Mouse (Mus musculus): ENCODE results near the gene Alox5.

Gene Alox5

DNA sequence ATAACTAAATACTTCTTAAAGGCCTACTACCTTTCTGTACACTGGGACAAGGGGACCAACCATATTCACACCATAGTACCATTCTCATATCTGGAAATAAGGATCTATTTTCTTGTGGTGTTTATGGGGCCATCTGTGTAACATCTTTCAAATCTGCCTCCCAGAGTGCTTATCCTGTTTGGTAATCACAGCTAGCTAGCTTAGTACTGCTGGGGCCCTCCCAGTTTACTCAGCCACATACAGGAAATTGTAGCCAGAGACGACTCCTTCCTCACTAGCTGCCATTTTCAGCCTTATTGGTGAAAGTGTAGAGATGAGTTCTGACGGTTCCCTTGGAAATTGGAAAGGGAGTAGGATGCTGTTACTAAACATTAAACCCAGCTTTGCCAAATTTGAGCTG is 79.4 kb downstream of the Alox5 start:
- no peak for DNase-seq

DNA sequence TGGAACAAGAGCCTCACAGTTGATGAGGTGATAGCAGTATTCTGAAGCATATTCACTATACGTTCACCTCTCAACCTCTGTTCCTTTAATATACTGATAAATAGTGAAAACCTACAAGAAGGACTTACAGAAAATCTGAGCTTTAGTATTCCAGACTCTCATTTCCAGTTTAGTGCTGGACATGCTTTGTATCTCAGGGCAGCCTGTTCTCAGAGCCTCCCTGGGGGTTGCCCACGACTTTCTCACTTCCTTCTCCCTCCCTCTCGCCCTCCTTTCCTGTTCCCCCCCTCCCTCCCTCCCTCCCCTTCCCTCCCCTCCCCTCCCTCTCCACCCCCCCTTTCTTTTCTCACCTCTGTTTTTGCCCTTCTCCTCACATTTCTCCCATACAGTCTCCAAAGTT is 80.8 kb downstream of the Alox5 start:
- DNase-seq = no peak

DNA sequence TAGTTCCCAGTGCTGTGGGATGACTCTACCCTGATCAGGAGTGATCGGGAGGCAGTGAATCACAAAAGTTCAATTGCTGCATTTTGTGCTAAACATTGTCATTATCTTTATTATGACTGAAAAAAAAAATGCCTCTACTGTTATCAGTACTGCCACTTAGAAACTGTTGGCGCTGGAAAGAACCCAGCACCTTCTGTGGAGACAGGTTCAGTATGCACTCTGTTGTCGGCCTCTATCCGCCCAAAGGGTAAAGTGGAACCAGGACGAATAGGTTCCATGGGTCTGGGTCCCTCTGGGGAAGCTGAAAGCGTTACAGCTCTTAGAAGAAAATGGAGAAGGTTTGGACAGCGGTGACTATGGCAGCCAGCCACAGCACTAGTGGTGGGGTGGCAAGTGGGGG is 82.1 kb downstream of the Alox5 start:
- DNase-seq = no peak

DNA sequence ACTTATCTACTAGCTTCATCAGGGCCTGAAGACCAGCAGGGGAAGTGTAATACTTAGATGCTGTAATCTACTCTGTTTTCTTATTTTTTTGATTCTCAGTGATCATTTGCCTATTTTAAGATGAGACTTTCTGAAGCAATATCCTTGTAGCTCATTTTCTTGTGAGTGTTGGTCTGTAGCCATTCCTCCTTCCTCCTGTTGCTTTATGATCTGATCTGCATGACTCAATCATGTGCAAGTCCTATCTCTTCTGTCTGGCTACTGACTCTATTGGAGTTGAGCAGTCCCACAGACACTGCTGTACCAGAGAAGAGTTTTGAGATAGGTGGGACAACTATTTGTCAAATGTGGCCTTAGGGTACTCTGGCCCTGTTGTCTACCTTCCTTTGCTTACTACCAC is 86.4 kb downstream of the Alox5 start:
- DNase-seq = no peak

DNA sequence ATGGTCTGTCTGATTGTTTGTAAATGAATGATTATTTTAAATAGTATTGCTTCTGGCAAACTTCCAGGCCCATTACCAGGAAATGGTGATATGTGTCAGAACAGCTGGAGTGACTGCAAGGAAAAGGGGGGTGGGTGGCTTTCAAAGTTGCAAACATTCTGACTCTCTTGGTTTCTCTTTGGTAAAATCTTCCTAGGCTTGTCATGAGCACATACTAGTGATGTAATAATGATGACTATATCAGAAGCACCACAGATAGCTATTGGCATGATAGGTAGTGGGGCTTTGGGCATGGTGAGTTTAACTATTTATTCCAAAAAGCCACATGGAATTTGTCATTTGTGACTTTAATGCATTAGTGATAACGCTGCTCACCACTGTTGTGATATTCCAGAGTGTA is 86.8 kb downstream of the Alox5 start:
- no peak for DNase-seq

DNA sequence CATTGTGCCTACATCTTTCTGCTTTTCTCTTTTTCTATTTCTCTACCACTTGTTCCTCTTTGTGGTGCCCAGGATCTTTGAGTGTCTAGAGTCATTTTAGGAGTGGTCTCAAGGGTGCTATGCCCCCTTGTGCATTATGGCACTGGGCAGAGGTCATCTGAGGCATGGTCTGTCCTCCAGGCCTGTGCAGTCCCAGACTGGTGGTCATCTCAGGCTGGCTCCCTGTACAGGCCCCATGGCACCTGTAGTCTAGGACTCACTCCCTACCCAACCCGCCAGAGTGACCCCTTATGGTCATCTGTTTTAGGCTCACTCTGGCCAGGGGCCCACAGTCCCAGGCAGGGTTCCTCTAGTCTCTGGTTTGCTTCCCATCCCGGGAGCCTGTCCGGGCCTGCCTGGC is 89.5 kb downstream of the Alox5 start:
- DNase-seq = no peak

DNA sequence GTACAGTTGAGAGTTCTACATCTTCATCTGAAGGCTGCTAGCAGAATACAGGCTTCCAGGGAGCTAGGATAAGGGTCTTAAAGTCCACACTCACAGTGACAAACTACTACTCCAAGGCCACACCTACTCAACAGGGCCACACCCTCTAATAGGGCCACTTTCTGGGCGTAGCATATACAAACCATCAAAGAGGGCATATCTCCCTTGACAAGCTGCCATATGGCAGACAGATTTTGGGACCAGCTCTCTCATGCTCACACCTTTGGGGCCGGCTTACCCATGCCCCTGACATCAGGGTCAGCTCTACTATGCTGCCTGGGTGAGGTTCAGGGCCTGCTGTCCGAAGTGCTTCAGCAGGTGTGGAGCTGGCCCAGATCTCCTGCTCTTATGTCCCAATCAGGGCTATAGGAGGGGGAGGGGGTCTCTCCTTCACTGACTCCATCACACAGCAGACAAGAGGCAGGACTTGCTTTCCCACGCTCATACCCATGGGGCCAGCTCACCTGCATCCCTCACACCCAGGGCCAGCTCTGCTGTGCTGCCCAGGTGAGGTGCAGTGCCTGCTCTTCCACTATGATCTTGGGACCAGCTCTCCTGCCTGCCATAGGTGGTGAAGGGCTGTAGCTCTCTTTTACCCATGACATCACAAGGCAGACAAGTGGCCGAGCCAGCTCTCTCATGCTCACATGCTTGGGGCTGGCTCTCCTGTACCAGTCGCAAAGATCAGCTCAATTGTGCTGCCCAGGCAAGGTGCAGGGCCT is 90.6 kb downstream of the Alox5 start:
- DNase-seq = no peak

DNA sequence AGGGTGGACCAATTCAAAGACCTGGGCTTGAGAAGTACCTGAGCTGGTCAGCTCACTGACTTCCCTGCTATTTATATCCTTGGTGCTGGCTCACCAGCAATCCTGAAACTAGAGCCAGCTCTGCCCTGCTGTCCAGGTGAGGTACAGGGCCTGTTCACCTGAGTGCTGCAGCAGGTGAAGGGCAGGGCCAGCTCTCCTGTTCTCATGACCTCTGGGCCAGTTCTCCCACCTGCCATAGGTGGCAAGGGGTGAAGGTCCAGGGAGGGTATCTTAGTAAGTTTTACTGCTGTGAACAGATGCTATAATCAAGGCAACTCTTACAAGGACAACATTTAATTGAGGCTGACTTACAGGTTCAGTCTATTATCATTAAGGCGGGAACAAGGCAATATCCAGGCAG is 91.2 kb downstream of the Alox5 start:
- no peak for DNase-seq

DNA sequence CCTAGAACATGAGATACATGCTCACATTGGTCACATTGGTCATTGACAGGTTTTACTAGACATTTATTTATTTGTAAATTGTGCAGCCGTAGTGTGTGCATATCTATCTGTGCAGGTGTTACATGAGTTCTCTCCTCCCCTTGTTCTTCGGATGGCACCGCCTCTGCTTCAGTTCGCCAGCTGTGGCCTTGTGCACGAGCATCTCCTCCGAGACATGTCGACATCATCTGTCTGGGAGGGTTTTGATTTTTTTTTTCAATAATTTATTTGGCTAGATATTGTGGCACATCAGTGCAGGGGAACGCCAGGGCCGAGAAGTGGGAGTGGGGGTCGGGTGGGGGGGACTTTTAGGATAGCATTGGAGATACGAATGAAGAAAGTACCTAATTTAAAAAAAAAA is 93.0 kb downstream of the Alox5 start:
- no peak for DNase-seq

DNA sequence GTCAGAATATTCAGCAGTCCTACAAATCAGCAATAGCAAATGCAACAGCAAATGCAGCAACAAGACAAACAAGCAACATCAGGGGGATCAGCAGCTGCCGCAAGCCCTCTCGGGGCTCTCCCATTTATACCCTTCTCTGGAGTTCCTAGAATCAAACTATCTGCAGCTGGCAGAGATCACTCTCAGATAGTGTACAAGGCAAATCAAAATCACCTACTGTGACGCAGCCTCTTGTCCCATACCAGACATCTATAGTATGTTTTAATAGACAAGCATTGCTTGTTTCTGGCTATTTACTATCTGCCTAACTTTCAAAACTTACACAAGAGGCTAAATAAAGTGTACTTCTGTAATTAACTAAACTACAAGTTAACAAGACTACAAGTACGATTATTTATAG is 99.0 kb downstream of the Alox5 start:
- no peak for DNase-seq

DNA sequence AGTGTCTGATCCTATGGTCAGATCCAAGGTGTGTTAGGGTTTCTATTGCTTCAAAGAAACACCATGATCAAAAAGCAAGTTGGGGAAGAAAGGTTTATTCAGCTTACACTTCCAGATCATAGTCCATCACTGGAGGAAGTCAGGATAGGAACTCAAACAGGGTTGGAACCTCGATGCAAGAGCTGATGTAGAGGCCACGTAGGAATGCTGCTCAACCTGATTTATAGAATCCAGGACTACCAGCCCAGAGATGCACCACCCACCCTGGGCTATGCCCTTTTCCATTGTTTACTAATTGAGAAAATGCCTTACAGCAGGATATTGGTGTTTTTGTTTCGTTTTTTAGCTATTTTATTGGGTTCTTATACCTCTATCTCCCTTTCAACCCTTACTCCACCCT is 99.5 kb downstream of the Alox5 start:
- DNase-seq = no peak

Data from embryo, embryonic 11 days (tissue).